Mouse (Mus musculus) E14TG2a.4 (cell line): ENCODE measurements around the gene D17Wsu92e.

Experiments
- CTCF ChIP-seq: conservative IDR thresholded peaks from 2 replicates; pipeline ENCODE4 v1.5.1; 2014; ENCODE audit warnings: low read length
- NANOG ChIP-seq: IDR thresholded peaks from 2 replicates; pipeline ENCODE4 v1.6.1; 2014; ENCODE audit warnings: borderline replicate concordance, low read length, mixed read lengths

DNA sequence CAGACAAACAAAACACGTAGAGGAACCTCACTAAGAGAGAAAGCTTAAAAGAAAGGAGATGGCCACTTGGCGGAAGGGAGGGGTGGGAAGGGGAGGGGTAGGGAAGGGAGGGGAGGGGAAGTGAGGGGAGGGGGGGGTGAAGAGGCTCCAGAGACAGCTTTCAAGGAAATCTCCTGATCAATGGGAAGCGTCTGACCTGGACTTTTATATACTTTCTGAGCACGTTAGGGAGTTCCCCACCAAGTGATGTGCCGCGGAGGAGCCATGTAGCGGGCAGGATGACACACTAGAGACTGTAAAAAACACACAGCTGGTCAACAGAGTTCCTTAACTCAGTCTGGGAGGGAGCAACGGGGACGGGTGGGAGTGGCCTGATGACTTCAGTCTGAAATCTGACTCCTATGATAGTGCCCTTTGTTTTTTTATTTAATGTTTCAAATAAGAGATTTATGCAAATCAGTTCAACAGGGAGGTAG is 6.5 kb upstream of the D17Wsu92e start:
- TF ChIP-seq CTCF (no peak), NANOG (no peak)
